Mouse (Mus musculus) frontal cortex, adult 2 months (tissue): ENCODE results near the gene Hepacam2. TPM values are rescaled to one million over a fixed set of nuclear protein-coding genes. Genes with fewer than 3 reads are reported as not detected.
"Not testable (repeated sequence)": the region's sequence is repeated elsewhere in the genome, so short reads cannot be mapped to it uniquely, and the experiment has no call there.

Experiments used
- DNase-seq, 2 experiments: peaks; one replicate each; pipeline ENCODE4 v3.0.0; 2022; ENCODE audit warnings: low spot score in 1 of 2; ENCODE audit errors: extremely low spot score in 1 of 2
- polyA plus RNA-seq: library from polyadenylated mRNA; depleted of rRNA; stranded (reverse); fragments of >200 nt; gene quantifications from 2 replicates; pipeline ENCODE4 v1.2.3, GENCODE M21; 2012; rRNA removed

The Hepacam2 gene
- 0.38 and 0.46 TPM in 2 replicates for polyA plus RNA-seq

DNA sequence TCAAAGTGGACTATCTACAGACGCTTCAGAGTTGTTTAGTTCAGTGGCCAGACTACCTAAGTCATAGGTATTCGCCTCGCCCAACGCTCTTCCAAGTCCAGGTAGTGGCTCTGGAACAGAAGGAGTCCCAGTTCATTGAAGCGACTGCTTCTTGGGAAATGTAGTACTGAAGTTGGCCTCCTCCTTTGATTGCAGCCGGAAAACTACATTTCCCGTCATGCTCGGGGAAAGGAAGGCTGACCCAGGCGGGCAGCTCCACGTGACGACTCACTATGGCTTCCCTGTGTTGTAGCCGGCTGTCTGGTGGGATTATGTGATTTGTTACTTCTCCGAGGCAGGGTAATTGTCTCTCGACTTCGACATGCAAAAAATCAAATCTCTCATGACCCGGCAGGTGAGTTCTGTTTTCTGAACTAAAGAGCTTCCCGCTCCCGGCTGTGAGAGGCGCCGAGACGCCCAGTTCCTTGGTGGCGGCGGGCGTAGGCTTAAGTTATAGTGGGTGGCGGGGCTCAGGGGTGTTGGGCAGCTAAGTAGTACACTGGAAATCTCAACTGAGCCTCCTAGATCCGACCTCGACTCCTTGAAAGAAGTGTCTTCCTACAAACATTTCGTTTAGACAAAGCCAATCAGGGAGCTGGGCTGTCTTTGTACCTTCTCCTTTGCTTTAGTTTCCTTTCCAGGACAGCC, at the start of gene Hepacam2, which contains the start of gene Vps50:
Hepacam2 (minus strand) TSS at position 137 of the 687 bp plus-strand sequence.
Vps50 (plus strand) TSS at position 221 of the 687 bp plus-strand sequence.
- DNase-seq = peak; percentile 94 to 96

DNA sequence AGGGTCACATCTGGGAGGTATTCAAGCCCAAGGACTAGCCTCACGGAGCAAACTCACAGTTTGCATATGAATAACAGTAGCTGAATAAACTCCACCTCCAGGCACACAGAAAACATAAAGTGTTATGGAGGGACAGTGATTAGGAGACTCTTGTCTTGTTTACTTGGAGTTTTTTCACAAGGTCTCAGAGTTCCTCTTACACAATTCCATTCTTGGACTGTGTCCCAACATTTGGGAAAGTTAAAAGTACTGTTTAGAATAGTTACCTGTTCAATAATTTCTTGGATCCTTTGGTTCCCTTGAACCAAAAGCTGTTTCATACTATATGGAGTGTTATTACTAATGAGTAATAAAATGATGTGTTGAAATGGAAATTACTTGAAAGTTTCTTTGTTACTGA, 46.9 kb upstream of the Hepacam2 start:
- no peak for DNase-seq

DNA sequence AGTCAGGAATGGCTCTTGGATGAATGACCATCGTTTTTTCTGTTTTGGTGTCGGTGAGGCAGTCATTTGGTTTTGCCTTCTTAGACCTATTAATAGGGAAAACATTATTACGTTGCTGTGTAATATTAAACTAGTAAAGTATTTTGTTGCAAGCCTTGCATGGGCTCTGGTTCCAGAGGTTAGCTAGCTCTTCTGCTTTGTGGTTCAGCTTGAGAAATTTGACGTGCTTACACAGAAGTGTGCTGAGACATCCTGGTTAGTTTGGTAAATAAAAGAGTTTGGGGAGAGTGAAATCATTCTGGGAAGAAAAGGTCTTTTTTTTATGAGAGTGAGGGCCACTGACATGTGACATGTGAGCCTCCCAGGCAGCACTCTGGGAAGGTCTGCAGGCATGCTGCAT, 45.8 kb upstream of the Hepacam2 start:
- no peak for DNase-seq

DNA sequence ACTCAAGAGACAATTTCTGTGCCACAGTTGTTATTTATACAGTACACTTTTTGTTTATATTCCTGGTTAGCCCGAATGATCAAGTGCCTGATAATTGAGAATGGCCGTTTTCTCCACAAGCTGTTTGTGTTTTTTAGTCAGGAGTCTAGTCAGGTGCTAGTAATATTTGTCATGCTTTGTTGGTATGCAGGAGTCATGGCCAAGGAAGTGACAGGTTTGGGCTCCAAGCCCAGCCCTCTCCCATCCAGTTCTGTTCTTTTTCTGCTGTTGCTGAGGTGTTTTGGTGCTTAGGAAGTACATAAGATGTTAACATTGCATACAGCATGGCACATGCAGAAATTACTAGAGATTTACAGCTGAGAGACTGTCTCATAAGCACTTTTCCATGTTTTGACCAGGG, 41.4 kb upstream of the Hepacam2 start:
- DNase-seq = no peak

DNA sequence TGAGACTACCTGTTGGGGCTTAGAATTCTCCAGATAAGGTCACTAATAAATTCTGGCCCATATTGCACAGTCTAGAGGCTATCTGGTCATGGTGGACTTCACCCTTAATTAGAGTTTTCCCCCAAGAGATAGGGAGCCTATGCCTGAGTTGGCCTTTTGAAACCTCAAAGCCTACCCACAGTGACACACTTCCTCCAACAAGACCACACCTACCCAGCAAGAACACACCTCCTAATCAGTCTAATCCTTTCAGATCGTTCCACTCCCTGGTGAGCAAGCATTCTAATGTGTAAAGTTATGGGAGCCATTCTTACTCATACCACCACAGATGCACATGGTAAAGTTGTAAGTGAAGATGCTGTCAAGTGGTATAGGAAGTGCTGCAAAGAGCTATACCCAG, 38.0 kb upstream of the Hepacam2 start:
- no peak for DNase-seq

DNA sequence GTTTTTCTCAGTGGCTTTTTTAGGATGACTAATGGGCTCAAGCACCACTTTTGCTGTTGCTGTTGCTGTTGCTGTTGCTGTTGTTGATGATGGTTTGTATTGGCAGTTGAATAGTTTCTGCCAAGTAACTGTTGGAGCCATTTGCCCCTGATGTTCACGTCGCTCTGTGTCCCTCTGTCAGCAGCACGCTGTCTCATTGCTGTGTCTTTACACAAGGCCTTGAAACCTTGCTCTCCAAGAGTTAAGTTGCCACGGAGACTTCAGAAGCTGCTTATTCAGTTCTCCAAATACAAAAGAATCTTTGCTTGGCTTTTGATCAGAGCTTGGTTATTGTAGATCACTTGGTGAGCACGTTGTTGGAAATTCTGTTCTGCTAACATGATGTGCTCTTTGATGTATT, 33.3 kb upstream of the Hepacam2 start:
- DNase-seq = no peak

DNA sequence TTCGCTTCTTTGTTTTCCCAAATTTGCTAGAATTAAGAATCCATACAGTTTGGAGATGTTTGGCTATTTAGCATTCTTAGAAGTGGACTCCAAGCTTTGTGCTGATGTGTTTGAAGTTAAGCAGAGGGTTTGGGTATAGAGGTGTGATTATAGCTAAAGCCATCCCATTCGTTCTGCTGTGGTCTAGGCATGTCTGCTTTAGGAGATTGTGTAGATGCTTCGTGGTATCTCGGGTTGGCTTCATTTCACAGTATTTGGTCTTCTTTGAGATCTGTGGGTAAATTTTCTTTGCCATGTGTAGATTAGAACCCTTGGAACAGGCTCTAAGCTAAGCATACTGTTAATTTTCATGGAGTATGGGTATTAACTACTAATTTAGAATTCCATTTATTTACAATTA, 30.1 kb upstream of the Hepacam2 start:
- no peak for DNase-seq

DNA sequence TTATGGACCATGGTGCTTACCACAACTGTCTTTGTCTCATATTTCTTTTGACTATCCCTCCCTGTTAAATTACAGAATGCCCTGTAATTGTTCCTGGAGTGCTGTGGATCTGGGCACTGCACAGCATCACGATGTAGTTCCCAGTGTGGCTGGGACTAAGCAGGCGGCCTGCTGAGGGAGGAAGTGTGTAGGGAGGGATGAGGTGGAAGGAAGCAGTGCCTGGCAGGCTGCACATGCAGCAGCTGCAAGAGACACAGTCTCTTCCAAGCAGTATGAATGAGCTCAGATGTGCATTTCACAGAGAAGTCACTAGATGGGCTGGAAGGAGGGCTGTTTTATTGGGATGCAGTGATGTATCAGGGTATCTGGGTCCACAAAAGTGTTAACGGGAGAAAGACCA, 14.5 kb upstream of the Hepacam2 start:
- DNase-seq = peak in 1 of 2 experiments; percentile 57

DNA sequence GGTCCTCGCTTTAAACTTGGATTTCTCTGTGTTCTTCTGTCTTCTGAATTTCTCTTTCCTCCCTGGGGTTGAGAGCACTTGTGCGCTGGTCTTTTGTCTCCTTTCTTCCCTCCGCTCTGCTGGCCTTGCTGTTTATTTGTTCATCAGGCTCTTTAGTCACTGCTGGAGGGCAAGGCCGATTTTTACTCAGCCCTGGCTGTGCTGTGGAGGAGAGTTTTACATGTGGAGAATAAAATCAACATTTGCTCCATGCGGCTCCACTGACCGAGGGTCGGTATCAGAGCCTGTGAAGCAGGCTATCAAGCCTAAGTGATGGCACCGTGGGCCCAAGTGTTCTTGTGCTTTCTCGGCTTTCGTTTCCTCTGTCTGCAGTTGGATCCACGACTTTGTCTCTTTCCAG, 13.5 kb upstream of the Hepacam2 start:
- DNase-seq = no peak

DNA sequence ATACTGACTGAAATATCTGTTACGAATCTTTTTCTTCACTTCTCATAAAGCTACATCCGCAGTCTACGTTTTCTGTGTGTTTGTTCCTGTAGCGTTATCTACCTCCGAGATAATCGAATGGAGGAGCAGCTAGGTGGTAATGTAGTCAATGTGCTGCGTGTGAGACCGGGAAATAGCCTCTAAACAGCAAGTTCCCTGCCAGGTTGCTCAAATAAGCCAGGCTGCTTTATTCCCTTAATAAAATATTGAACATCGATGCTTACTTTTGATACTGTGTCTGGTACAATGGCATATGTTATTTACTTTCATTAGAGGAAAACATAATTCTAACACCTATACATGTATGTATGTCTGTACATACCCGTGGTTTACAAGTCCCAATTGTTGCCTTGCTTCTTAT, 13.0 kb upstream of the Hepacam2 start:
- no peak for DNase-seq

DNA sequence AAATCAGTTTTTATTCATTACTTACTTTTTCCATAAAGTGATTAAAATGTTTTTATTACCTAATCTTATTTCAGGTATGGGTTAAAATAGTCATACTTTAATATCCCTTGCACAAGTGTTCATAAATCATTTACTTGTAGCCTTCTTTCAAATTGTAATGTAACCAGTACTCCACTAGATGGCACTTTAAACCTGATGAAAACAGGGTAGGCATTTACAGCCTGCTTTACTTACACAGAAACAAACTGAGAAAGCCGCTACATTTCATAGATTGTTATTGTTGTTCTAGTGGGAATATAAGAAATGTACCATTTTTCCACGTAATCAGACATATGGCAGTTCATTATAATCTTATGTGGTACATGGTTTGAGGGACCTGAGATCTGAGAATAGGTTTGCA, 11.7 kb upstream of the Hepacam2 start:
- DNase-seq = peak in 1 of 2 experiments; percentile 66

DNA sequence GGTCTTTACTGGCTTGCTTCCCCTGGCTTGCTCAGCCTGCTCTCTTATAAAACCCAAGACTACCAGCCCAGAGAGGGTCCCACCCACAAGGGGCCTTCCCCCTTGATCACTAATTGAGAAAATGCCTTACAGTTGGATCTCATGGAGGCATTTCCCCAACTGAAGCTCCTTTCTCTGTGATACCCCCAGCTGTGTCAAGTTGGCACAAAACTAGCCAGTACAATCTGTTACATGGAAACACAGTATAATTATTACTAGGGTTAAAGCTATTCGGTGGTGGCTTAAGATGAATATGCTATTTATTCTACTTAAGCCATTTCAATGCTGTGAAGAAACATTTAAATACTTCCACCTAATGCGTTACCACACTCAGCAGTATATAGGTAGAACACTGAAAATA, 10.1 kb upstream of the Hepacam2 start:
- DNase-seq = not testable (repeated sequence)

DNA sequence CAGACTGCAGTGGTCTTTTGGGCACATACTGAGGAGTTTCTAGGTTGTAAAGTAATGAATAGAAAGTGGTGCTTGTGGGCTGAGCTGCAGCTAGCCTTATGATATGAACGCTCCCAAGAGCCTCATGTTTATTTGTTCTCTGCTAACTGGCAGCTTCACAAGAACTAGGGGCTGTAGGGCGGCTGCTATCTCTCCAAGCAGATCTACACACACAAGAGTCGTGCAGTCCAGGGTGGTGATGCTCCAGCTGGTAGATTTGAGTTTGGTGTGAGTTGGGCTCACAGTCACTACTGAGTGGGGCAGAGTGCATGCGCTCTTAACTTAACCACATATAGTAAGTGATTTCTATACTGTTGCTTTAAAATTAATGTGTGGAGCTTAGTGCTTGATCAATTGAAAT, 9.0 kb upstream of the Hepacam2 start:
- DNase-seq = no peak

DNA sequence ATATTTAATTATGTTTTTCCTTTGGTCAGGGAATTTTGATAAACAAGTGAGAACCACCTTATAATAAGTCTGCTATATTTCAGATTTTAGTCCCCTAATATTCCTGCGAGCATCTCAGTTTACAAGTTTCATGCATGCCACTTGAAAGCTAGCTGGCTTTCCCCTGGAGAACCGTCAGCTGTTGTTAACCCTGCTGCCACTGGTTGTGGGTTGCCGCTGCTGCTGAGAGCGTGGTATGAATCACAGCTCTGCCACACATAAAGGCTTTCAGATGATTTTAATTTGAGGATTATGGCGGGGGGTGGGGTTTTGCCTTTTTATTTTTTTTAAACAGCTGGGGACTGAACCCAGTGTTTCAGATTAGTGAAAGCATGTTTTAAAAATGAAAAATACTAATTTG, 7.2 kb upstream of the Hepacam2 start:
- DNase-seq = no peak

DNA sequence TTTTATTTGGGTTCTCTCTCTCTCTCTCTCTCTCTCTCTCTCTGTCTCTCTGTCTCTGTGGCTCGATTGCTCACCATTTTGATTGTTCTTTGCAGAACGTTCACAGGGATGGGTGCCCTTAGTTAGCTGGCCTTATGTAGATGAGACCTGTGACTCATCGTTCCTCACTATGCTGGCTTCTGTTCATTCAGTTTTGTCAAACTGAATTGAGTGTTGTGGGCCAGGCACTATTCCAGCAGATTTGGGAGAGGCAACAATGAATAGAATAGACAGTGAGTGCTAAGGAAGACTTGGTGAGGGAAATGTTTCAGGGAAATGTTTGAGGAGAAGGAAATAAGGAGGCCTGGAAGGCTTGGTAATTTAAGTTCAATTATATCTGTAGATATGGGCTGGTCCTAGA, 2.2 kb upstream of the Hepacam2 start:
- DNase-seq = no peak

DNA sequence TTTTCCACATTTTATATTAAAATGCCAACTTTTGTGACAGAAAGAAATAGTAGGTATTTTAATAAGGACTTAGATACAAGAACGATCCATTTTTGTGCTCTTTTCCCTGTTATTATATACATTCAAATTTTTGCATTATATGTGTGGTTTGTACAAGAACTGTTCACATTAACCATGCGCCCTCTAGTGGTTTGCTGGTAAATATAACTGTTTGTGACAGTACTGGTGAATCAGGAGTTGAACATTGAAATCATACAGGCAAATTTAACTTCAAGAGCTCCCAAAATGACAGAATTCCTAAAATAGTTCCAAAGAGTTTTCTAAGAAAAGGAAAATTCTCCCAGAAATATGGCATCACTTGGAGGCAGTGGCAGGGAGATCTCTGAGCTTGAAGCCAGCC, 1.9 kb downstream of the Hepacam2 start:
- DNase-seq = peak in 1 of 2 experiments; percentile 79

DNA sequence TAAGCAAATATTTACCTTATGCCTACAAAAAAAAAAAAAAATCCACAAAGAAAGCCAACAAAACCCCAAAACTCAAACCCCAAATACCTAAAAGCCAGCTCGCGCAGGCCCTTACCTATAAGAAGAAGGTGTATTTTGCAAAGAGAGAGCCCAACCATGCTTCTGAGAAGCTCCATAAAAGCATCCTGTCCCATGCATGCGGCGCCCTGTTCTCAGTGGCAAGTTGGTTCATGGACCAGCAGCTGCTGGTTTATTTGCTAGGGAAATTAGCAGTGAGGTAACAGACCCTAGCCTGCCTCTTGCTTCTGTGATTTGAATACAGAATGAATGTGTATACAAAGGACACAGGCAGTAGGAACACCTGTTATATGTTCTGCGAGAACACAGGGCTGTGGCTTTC, 3.8 kb downstream of the Hepacam2 start:
- DNase-seq = no peak

DNA sequence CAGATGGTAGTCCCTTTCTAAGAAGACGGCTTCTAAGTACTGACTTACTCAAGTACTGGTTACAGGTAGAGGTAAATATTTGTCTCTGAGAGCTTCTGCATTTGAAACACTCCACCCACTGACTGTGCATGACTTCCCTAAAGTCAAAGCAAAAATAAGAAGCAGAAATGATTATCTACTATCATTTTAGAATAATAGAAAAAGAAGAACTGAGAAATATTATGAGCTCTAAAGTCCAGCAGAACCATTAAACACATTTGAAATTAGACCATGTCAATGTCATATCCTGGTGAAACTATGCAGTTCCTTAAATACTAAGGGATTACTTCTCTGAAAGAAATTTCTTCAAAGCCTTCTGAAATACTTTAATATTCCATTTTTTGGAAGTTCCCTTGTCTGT, 10.7 kb downstream of the Hepacam2 start:
- no peak for DNase-seq

DNA sequence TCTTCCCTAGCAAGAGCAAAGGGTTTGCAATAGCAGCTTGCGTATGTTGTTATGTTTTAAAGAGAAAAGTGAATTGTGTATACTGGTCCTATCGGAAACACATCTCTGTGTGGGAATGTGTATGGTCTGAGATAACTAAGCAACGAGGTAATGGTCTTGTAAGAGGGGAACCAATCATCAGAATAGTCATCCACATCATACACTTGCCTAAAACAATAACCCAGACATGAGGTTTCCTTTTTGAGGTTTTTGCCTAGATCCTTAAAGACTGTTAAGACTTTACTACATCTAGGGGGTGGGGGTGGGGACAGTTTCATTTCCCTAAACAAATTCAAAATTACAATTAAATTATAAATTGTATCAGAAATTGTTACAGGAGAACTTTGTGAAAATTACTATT, 13.0 kb downstream of the Hepacam2 start:
- no peak for DNase-seq

DNA sequence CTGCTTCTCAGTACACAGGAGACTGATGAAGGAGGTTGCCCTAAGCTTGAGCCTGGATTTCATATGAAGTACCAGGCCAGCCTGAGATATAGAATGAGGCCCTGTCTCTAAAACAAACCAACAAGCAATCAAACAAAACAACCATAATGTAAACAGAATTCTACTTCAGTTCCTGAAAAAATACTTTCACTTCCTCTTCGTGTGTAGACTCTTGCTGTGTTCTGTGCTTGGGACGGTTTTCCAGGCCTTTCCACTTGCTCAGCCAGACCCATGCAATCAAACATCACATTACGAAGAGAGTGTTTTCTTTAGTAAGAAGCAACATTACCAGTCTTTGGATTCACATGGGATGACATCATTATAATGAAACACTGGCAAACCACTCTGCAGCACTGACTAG, 16.4 kb downstream of the Hepacam2 start:
- no peak for DNase-seq

DNA sequence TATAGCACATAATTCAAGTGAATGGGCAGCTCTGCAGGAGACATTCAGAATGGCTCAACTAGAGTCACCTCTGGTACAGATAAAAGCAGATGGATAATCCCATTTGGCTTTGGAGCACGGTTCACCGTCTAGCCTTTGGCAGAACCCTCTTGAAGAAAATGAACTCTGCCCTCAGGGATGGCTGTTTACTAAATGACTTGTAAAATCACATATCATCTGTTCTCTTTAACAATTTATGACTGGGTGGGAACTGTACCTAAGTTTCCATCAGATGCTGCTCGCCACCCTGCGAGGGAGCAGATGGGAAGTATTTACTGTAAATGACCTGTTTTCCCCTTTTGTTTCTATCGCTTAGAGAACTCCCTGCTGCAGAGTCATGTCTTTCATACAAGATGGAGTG, 18.2 kb downstream of the Hepacam2 start:
- DNase-seq = no peak

DNA sequence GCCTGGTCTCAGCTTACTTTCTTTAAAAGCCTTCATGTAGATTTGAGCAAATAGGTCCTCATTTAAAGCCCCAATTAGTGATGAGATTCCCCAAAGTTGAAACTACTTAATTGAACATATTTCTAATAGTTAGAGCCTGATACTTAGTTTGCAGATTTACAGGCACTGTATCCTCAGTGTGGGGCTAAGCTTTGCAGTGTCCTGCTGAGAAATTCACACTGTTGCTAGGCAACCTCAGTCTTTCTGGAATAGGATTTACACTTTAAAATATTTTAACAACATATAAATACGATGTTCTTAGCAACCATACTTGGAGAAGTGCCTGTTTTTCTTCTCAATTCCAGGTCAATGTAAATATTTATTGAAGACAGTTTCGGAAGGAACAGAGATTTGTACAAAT, 21.8 kb downstream of the Hepacam2 start:
- DNase-seq = peak in 1 of 2 experiments; percentile 23

DNA sequence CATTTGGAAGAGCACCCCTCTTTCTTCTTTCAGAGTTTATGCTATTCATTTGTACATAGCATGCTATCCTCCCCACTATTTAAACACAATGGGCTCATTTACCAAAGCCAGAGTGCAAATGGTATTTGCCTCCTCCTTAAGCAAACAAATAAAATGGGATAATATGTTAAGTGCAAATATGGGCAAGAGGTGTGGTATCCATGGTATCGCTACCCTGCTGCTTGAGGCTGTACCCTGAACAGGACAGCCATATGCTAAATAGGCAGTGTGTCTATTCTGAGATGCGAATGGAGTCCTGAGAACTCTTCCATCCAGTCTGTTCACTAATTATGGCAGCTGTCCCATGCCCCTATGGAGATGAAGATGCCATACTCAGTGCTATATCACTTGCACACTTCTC, 27.4 kb downstream of the Hepacam2 start:
- no peak for DNase-seq
